Mouse (Mus musculus) erythroblast, adult 5-6 weeks (primary cell): ENCODE data around the gene Mettl27. TPM values are rescaled to one million over a fixed set of nuclear protein-coding genes. Genes with fewer than 3 reads are reported as not detected.
A peak's percentile ranks its signal among the peaks of the same experiment; 100 is the strongest.

ENCODE experiments used
- ATAC-seq: replicated peaks from 2 replicates; pipeline ENCODE4 v1.8.0; 2016; ENCODE audit warnings: moderate number of reproducible peaks, mild to moderate bottlenecking, moderate TSS enrichment, inconsistent platforms; ENCODE audit not compliant: poor library complexity, low FRiP score, severe bottlenecking
- total RNA-seq, 2 experiments: library from RNA; stranded (forward) in 1 of 2; stranded (reverse) in 1 of 2; fragments of 150-400 nt in 1 of 2; fragments of 200-764, 138-1000 nt in 1 of 2; gene quantifications; 2 replicates each; pipeline versions ENCODE4 v1.2.3 to v1.2.4; 2015 to 2017; ENCODE audit warnings: low replicate concordance in 2 of 2

Gene Mettl27
- total RNA-seq (2015; ENCODE audit: low replicate concordance) = 70.4 and 120 TPM in 2 replicates
- 62.4 and 85.2 TPM in 2 replicates for total RNA-seq (2017; ENCODE audit: low replicate concordance)

DNA sequence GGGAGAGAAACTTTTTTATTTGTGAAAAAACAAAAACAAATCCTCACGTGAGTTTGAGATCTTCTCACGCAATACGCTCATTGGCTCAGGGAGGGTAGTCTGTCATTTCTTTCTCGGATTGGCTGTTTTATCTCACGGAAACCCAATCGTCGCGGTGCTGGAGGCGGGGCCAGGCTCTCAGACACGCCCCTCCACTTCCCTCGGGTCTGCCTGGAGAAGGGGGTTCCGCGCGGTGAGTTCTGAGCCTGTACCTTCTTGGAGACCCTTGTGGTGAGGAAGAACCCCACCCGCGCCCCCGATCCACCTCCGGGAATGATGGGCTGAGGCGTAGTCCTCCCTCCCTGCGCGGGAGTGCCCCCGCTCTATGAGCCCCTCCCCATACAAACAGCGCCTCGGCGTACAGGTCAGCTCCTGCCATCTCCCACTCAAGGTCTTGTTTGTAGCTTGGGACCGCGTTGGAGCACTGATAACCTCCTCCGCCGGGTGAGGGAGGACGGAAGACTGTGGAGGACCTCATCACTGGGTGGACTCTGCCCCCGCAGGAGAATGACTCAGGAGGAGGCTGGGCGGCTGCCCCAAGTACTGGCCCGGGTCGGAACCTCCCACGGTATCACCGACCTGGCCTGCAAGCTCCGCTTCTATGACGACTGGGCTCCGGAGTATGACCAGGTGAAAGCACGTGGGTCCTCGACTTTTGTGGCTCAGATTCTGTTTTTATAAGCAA lies at the start of gene Mettl27:
TSS of gene Mettl27 (plus strand) at position 190 of the 724 bp plus-strand sequence.
- peak; percentile 95 for ATAC-seq

- no peak; the same call in 1 of the 2 replicates for ATAC-seq
These were observed 49.1 kb upstream of the Mettl27 start for GRCm38 (mm10) chr5:134883077-134883476.

GRCm38 (mm10) chr5:134887447-134888335 lies 44.5 kb upstream of the Mettl27 start:
- ATAC-seq = no peak

- ATAC-seq = no peak
These were observed 43.7 kb upstream of the Mettl27 start for GRCm38 (mm10) chr5:134888505-134888904.

DNA sequence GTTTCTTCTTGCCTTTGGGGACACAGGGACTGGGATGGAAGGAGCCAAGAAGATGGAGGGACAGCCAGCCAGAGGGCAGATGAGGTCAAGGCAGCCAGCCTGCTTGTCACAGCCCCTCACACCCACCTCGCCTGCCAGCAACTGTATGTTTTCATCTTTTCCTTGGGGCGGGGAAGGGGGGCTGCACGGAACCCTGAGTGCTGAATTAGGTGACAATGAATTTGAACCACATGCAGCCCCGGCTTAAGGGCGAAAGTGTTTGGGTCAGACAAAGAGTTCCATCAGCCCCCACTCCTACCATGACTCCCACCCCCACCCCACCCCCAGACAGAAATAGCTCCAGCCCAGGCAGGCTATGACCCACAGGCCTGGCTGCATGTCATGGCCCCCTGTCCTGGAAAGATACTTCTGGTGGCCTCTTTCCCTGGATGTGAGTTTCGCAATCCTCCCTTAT lies 41.5 kb upstream of the Mettl27 start:
- ATAC-seq = no peak

GRCm38 (mm10) chr5:134891552-134891951 lies 40.6 kb upstream of the Mettl27 start:
- ATAC-seq = no peak

GRCm38 (mm10) chr5:134892717-134893116 lies 39.5 kb upstream of the Mettl27 start:
- ATAC-seq = no peak

DNA sequence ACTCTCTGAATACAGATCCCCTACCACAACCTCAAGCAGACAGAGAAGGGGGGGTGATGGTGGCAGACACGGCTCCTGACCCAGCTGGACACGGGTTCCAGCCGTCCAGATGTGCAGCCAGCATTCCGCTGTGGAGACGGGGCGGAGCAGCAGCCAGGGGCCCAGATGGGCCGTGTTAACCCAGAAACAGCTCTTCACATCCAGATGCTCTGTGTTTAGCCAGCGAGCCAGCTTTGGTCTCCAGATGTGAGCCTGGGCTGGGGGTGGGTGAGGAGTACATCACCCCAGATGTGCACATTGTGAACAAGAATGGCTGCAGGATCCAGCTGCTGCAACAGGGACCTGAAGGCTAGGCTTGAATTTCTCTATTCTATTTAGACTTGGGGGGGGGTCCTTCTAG lies 36.9 kb upstream of the Mettl27 start:
- ATAC-seq = no peak

GRCm38 (mm10) chr5:134896965-134897364 lies 35.2 kb upstream of the Mettl27 start:
- ATAC-seq = no peak

DNA sequence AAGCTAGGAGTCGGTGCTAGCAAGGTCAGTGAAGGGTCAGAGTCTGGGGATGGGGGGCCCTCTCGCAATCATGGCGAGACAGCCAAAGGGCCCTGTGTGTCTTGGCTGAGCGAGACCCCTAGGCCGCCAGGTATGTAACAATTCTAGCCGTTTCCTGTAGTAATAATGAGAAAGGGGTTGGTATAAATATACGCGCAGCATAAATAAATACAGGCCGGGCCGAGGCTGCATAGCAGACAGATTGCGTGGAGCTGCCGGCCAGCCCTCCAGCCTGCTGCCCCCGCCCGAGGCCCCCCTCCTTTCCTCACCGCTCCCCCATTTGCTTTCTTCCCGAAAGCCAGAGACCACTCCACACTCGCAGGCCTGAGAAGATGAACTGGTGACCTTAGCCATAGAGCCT lies 34.6 kb upstream of the Mettl27 start:
- ATAC-seq = no peak

DNA sequence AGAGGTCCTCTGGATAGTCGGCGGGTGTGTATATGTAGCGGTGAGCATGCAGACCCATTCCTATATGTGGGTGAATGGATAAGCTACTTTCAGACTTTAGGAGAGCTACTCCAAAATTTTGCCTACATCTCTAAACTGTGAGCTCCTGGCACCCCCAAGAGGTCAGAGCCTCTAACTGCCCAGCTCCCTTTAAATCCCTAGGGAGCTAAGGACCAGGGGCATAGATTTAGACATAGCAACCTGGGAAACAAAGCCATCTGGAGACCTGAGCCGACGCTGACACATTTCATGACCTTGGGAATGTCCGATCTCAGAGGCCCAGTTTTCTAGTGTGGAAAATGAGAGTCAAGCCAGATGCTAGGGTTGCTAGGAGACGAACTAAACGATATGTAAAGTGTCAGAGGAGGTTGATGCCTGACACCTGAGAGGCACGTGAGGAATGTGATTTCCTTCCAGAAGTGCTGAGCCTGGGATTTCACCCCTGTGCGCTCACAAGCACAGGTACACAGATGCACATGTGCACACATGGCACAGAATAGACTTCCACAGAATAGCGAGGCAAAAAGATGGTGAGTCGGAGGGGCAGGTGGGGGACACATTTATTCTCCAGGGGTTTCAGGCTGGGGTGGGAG lies 31.0 kb upstream of the Mettl27 start:
- no peak for ATAC-seq

- no peak for ATAC-seq
These were observed 30.5 kb upstream of the Mettl27 start for GRCm38 (mm10) chr5:134901644-134902027.

- no peak for ATAC-seq
These were observed 25.5 kb upstream of the Mettl27 start, which contains the start of gene Tmem270 for GRCm38 (mm10) chr5:134906633-134907032. Gene Tmem270, minus strand, starts transcription at chr5:134906733.

DNA sequence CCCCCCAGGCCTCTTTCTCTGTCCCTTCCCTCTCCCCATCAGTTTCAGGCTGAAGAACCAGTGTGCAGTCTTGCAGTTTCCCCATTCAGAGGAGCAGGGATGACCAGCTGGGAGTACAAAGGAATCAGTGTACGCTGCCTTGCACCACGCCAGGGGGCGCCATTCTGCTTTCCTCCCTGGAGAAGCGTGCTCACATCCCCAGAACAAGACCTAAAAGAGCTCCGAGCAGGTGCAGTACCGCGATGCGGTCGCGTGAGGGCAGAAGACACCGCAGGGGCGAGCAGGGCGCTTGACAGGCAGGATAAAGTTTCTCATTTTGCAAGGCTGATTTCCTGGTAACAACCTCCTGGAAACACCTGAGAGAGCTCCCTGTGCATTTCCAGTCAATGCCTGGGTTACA lies 25.0 kb upstream of the Mettl27 start:
- peak; percentile 93 for ATAC-seq

DNA sequence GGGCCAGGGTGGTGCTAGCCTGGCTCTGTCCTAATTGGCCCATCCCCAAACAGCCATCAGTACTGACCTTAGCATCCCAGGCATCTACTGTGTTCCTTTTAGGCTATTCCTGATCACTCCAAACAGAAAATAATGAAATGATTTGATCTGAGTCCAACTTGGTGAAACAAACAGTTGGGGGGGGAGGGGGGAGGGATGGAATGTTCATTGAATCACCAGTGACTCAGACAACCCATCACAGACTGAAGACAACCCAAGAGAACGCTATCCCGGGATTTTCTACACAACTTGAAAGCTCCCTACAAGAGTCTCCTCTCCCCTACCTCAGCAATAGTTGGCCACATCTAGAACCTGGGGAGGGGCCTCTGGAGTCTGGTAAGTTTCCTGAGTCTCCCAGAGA lies 20.3 kb upstream of the Mettl27 start:
- no peak for ATAC-seq

GRCm38 (mm10) chr5:134913352-134913751 lies 18.8 kb upstream of the Mettl27 start:
- ATAC-seq = peak; percentile 9

DNA sequence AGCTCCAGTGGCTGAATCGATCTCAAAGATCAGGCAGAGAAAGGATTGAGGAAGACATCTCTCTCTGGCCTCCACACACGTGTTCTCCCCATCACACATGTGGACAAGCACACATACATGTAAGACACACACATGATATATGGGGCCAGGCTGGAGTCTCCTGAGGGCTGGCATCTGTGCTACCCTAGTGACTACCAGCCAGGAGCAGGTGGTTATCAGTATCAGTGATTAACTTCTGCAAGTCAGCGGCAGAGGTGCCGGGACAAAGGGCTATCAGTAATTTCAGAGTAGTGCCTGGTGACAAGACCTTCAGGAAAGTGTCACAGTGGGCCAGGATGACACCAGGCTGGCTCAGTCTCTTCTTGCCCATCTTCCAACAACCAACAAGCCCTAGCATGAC lies 18.4 kb upstream of the Mettl27 start:
- peak; percentile 66 for ATAC-seq

GRCm38 (mm10) chr5:134914510-134914909 lies 17.7 kb upstream of the Mettl27 start:
- ATAC-seq = 0 out of 2 replicates have a peak, but pooled peaks have one; percentile 2

GRCm38 (mm10) chr5:134915311-134915710 lies 16.9 kb upstream of the Mettl27 start, which contains the start of gene Cldn13:
Gene Cldn13, minus strand, starts transcription at chr5:134915526.
- peak; percentile 47 for ATAC-seq
